Mouse (Mus musculus) cortical plate, adult 2 months (tissue): ENCODE measurements at regions not wholly inside any gene's neighbourhood (a gene's known extent, or its start where the extent isn't known, plus 50 kb on each side); places are given as distances from the start of the nearest gene placed in this dataset.

ENCODE experiments used
- CTCF ChIP-seq: fragments of 200-500 bp; IDR thresholded peaks from 2 replicates; pipeline ENCODE4 v1.5.1; 2011; ENCODE audit warnings: mild to moderate bottlenecking, control low read depth, low read length; ENCODE audit not compliant: insufficient read depth; ENCODE audit errors: extremely low read depth
- POLR2A ChIP-seq: fragments of 200-500 bp; IDR thresholded peaks from 2 replicates; pipeline ENCODE4 v1.6.1; 2011; ENCODE audit warnings: mild to moderate bottlenecking, low read length, control low read depth; ENCODE audit not compliant: insufficient read depth; ENCODE audit errors: extremely low read depth

GRCm38 (mm10) chr7:71289702-71290101 lies 61.6 kb downstream of the Gm10295 start:
- TF ChIP-seq POLR2A (no peak), CTCF (no peak)
